Mouse (Mus musculus) CH12.LX (cell line): ENCODE measurements around the gene Fbxl3.

Source experiments
- BHLHE40 ChIP-seq: IDR thresholded peaks from 2 replicates; pipeline ENCODE4 v1.6.1; 2011; ENCODE audit warnings: mild to moderate bottlenecking, low read depth, low read length, improper control_type of control experiment
- CTCF ChIP-seq, 2 experiments: IDR thresholded peaks in 1 of 2; conservative IDR thresholded peaks in 1 of 2; 2 replicates each; pipeline ENCODE4 v1.5.1; 2011 to 2012; ENCODE audit warnings: low read depth in 2 of 2, low read length in 2 of 2, improper control_type of control experiment in 1 of 2, inconsistent platforms in 1 of 2, mild to moderate bottlenecking in 1 of 2, moderate library complexity in 1 of 2
- HCFC1 ChIP-seq: IDR thresholded peaks from 2 replicates; pipeline ENCODE4 v1.6.1; 2012; ENCODE audit warnings: low read depth, mild to moderate bottlenecking, inconsistent platforms, low read length, improper control_type of control experiment
- IRF4 ChIP-seq: IDR thresholded peaks from 2 replicates; pipeline ENCODE4 v1.6.1; 2014; ENCODE audit warnings: low read depth, mild to moderate bottlenecking, inconsistent platforms, low read length, improper control_type of control experiment
- MAFK ChIP-seq: IDR thresholded peaks from 2 replicates; pipeline ENCODE4 v1.6.1; 2011; ENCODE audit warnings: low read length, improper control_type of control experiment; ENCODE audit not compliant: insufficient replicate concordance
- NELFE ChIP-seq: IDR thresholded peaks from 2 replicates; pipeline ENCODE4 v1.6.1; 2011; ENCODE audit warnings: low read depth, low read length, improper control_type of control experiment
- RCOR1 ChIP-seq: conservative IDR thresholded peaks from 2 replicates; pipeline ENCODE4 v1.6.1; 2012; ENCODE audit warnings: low read depth, mild to moderate bottlenecking, inconsistent platforms, low read length, improper control_type of control experiment

DNA sequence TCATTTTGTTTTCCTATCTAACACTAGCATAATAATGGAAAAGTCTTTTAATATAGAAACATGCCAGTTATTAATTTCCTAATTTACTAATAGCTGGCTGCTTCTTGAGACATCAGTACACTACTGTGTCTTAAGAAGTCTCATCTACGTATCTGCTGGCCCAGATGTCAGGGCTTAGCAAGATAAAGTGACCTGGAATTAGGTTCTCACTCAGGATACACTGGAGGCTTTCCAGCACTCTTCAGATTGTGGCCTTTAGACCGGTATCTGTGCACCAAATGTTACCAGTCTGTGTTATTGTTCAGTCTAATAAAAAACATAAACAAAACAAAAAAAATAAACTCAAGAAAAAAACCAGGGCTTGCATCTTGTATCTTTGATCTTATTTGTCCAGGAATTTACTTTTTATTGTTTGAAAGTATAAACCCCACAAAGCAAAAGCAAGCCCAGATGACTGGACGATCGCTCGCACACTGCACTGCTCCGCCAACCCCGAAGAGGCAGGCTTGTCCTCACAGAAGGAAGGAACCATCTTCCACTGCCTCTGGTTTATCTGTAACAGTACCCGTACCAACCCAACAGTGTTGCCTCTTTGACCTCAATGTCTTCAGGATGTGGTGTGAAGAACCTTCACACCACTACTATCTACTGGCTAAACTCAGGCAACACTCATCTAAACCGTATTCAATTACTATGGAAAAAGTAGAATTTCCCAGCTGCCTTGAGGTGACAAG is 21.9 kb downstream of the Fbxl3 start:
- TF ChIP-seq RCOR1, result no peak
- no peak for TF ChIP-seq HCFC1
- TF ChIP-seq CTCF (conservative IDR thresholded peaks at IDR 0.05 in 1 of 2, IDR thresholded peaks at IDR 0.05 in 1 of 2; ENCODE audit: low read depth in 2 of 2, low read length in 2 of 2), result no peak
- TF ChIP-seq IRF4, result no peak
- TF ChIP-seq MAFK, result no peak
- no peak for TF ChIP-seq BHLHE40
- no peak for TF ChIP-seq NELFE
